Mouse (Mus musculus): ENCODE data around the gene Grid2ip. TPM values are rescaled to one million over a fixed set of nuclear protein-coding genes. Genes with fewer than 3 reads are reported as not detected.

The Grid2ip gene
- total RNA-seq (2021), result 1 to 10 TPM; 3.9 to 4.0 TPM
- long read RNA-seq, experiment 1, result 0 reads
- long read RNA-seq, experiment 2, partial matches to known transcripts, result 0 of 1 reads
- long read RNA-seq, experiment 2, other reads (novel, unspliced or antisense), result 1 of 1 reads

DNA sequence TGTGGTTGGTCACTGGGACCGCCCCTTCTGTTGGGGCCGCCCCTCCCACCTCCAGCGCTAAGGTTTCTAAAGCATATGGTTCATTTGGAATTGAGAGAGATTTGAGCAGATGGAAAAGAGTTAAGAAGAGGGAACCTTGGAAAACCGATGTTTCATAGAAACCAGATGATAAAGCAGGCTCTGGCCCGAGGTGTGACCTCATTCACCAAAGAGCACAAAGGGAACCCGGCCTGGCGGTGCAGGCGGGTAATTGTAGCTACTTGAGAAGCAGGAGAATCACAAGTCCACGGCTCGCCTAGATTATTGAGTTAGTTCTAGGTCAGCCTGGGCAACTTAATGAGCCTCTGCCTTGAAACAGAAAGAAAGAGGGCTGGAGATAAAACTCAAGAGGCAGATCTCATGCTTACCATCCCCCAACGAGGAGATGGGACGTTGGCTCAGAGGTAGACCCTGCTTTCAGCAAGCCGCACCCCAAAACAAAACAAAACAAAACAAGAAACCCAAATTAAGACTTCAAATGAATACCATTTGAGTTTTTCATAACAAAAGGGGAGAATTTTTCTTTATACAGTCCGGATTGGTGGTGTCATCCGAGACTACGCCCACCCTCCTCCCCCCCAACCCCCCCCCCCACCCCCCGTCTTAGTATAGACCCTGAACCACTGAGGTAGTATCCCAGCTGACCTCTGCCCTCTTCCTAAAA lies at the start of gene Grid2ip:
Grid2ip (plus strand) TSS at position 653 of the 703 bp plus-strand sequence.
- no peak for DNase-seq (ENCODE audit: low spot score in 2 of 2)

- DNase-seq (ENCODE audit: low spot score in 2 of 2), result no peak
These were observed 48.3 kb upstream of the Grid2ip start for GRCm38 (mm10) chr5:143308825-143309224.

DNA sequence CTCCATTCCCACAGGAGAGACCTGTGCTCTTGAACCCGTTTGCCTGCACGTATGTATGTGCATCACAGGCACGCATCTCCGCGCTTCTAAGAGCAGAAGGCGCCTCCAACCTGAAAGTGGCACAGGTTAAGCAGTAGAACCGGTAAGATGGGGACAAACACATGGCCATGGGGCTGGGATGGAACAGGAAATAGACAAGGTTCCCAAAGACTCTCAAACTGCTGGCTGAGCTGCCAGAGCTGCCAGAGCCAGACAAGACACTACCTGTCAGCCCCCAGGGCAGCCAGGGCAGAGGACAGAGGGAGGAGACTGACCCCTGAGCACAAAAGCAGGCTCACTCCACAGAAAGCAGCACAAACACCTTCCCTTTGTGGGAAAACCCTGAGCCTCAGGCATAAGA lies 47.2 kb upstream of the Grid2ip start:
- no peak for DNase-seq (ENCODE audit: low spot score in 2 of 2)

DNA sequence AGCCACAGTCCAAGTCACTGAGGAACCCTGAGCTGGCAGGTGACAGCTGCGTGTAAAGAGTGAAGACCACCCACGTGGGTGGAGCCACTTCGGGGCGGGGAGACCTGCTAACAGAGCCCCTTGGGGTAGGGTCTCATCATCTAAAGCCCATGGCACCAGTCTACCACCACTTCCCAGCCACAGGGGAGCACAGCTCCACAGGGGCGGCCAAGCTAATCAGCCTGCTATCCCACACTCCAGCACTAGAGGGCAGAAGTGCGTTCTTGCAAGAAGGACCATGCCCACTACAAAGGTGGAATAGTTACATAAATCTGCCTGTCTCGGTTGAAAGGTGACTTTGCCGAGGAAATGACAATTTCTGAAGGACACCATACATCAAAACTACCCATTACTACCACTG lies 45.3 kb upstream of the Grid2ip start:
- peak; percentile 77 to 85 for DNase-seq (ENCODE audit: low spot score in 2 of 2)

DNA sequence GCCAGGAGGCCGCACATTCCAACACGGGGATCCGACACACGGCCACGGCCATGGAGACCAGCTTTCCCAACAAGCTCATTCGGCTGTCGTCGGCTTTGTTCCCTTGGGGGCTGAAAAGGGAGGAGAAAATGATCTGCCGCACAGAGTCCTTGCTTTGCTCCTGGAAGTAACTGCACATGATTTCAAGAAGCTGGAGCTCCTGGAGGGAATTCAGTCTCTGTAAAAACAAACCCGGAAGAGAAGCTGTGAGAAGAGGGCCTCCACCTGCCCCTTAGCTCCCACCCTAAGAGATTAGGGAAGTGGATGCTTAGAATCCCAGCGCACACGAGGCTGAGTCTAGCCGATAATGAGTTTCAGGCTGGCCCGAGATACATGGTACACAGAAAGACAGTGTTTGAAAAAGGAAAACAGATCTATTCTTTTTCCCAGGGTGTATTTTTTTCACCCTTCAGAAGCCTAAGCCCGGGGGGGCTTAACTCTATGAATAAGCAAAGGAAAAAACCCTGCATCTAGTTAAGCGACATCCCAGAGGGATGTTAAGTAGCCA lies 42.9 kb upstream of the Grid2ip start:
- DNase-seq (ENCODE audit: low spot score in 2 of 2), result no peak

DNA sequence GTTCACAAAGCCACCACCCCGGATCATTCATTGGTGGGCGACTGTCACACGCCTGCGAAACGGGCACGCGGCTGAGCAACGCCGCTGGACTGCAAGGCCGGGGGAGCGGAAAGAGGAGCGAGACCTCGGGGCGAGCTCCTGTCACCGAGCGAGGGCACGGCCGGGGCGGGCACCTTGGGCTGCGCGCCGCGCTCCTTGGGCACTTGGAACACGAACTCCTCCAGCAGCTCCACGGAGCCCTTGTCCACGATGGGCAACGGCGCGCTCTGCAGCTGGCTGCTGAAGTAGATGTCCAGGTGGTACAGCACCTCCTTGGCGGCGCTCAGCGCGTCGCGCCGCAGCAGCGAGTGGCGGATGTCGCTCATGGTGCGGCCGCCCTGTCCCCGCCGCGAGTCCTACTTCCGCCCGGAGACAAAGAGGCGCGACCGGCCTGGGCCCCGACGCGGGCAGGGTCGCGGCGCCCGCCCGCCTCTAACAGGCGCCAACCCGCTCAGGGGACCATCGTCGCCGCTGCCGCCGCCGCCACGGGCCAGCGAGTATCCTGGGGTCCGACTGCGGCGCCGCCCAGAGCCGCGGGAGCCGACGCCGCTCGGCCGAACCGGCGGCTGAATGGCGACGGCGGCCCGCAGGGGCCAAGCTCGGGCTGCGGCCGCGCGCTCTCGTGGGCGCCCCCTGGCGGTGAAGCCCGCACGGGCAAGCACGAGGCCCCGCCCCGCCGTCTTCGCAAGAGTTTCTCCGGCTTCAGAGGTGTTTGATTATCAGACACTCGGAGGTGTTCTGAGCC lies 42.2 kb upstream of the Grid2ip start, which contains the start of gene E130309D02Rik:
E130309D02Rik (minus strand) TSS at position 631 of the 784 bp plus-strand sequence.
- peak; percentile 88 to 90 for DNase-seq (ENCODE audit: low spot score in 2 of 2)

- no peak for DNase-seq (ENCODE audit: low spot score in 2 of 2)
These were observed 41.6 kb upstream of the Grid2ip start for GRCm38 (mm10) chr5:143315514-143315888.

DNA sequence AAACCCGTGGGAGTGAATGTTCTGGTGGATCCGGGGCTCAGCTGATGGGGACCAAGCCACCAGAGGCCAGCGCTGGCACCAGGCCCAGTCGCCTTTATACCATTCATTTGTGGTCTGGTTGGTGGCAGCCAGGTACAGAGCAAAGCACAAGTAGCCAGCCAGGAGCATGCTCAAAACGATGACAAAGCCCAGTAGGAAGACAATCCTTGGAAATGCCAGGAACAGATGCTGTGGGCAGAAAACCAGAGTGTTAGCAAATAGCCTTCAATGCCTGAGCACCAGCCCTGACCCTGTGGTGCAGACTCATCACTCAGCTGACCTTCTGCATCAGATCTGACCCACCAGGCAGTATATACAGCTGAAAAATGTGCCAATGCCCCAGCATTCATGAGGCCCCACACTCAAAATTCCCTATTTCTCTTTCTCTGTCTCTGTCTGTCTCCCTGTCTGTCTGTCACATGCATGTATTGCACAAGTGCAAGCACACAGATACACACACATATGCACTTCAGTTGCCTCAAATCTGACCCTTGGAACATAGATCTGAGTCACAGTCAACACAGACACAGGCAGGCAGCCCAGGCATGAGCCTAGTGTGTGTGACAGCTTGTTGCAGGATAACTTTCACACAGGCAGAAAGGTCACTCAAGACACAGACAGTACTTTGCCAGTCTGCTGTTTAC lies 40.4 kb upstream of the Grid2ip start:
- no peak for DNase-seq (ENCODE audit: low spot score in 2 of 2)

GRCm38 (mm10) chr5:143317288-143317610 lies 39.9 kb upstream of the Grid2ip start:
- DNase-seq (ENCODE audit: low spot score in 2 of 2), result no peak

DNA sequence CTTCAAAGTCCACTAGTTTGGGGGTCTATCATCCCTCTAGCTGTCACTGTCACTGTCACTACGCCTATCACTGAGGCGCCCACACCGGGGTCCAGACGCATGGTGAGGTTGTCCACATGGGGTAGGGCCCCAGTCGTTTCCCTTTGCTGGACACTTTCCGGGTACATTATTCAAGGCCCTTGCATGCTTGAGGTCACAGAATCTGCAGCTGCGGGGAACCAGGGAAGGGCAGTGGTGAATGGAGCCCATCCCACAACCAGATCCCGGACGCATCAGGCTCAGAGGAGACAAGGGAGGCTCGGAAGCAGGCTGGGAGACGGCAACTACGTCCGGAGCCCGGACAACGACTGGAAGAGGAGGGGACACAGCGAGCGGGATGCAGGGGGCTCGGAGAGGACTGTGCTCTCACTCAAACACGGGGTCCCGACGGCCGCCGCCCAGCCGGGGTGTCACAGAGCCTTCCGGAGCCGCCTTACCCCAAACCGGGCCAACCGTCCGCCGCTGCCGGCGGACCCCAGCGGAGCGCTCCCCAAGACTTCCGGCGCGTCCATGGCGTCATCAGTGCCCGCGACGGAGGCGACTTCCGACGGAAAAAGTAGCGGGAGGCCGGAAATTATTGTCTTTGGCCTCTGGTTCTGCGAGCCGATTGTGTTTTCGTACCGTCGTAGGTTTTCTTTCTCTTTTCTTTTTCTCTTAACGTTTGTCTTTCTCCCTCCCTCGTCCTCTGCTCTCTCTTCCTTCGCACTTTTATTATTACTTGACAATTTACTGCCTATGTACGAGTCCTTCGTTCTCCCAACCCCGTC lies 28.2 kb upstream of the Grid2ip start, which contains the start of gene Zdhhc4:
Zdhhc4 (minus strand) TSS at position 567 of the 806 bp plus-strand sequence.
- DNase-seq (ENCODE audit: low spot score in 2 of 2), result peak; percentile 95 to 98

DNA sequence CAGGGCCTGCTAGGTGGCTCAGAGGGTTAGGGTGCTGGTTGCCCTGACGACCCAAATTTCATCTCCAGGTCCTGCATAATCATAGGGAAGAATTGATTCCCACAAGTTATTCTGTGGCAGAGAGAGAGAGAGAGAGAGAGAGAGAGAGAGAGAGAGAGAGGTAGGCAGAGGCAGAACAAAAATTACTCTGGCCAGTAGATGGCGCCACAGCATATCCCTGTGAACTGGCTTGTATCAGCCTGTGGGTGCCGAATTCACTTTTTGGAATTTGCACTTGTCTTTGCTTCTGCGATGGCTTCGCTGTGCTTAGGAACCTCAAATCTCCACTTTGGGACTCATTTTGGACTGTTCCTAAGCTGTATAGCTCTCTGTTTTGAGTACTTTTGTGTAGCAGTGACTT lies 23.3 kb upstream of the Grid2ip start:
- peak; percentile 83 to 91 for DNase-seq (ENCODE audit: low spot score in 2 of 2)

DNA sequence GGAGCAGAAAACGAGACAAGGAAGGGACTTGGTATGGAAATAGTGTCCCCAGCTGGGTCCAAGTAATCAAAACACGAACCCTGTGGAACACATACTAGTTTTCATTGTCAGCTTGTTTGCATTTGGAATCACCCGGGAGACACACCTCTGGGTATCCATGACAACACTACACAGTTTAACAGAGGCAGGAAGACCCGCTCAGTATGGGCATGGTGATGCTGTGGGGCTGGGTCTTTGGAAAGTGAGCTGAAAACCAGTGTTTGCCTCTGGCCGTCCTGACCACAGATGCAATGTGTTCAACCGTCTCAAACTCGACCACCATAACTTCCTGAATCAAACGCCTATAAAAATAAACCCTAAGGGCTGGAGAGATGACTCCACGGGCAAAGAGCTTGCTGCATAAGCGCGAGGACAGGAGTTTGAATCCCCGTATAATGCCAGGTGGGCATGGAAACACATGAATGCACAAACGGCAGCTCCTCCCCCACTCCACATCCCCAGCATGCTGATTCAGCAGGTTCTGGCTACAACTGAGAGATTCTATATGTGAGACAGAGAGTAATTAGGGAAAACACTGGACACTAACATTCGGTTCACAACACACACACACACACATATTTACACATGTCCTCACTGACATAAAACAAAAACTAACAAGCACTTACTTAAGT lies 22.6 kb upstream of the Grid2ip start:
- DNase-seq (ENCODE audit: low spot score in 2 of 2), result no peak

DNA sequence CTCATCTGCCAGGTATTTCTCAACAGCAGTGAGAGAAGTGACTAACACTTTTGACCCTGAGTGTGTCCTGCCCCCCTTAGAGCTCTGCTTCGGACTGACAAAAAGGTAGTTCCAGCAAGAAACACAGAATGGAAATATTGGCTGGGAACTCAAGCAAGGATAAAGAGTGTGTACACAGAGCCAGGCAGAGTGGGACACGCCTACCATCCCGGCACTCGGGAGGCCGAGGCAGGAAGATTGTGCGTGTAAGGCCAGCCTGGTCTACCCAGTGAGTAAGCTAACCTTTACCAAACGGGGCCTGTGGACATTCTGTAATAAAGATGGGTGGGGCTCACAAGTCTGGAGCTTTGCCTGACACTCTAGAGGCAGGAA lies 22.1 kb upstream of the Grid2ip start:
- no peak for DNase-seq (ENCODE audit: low spot score in 2 of 2)

DNA sequence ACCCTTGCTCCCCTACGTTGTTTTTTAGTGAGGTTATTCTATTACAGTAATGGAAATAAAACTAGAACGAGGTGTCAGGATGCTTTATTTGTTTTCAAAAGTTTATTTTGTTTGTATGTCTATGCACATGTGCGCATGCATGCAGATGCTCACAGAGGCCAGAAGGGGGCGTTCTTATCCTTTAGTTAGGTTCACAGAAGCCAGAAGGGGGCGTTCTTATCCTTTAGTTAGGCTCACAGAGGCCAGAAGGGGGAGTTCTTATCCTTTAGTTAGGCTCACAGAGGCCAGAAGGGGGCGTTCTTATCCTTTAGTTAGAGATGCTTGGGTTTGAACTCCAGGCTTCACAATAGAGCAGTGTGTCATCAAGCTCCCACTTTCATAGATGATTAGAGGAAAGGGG lies 20.6 kb upstream of the Grid2ip start:
- no peak for DNase-seq (ENCODE audit: low spot score in 2 of 2)

GRCm38 (mm10) chr5:143339603-143340002 lies 17.5 kb upstream of the Grid2ip start:
- no peak for DNase-seq (ENCODE audit: low spot score in 2 of 2)

GRCm38 (mm10) chr5:143346367-143346766 lies 10.8 kb upstream of the Grid2ip start:
- DNase-seq (ENCODE audit: low spot score in 2 of 2), result no peak

DNA sequence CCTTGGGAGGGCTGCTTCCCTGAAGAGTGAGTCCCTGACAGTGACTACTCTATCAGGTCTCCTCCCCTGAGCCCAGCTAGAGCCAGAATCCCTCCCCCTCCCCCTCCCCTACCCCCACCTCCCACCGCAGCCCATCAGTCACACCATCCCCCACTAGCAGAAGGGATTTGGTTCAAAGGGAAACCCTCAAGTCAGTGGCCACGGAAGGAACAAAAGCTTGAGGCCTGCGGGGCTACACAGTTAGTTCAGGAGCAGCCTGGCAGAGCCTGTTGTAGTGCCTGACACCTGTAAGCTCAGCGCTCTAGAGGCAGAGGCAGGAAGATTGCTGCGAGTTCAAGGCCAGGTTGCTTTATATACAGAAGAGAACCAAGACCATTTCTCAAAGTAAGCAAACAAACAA lies 1.1 kb upstream of the Grid2ip start:
- no peak for DNase-seq (ENCODE audit: low spot score in 2 of 2)

DNA sequence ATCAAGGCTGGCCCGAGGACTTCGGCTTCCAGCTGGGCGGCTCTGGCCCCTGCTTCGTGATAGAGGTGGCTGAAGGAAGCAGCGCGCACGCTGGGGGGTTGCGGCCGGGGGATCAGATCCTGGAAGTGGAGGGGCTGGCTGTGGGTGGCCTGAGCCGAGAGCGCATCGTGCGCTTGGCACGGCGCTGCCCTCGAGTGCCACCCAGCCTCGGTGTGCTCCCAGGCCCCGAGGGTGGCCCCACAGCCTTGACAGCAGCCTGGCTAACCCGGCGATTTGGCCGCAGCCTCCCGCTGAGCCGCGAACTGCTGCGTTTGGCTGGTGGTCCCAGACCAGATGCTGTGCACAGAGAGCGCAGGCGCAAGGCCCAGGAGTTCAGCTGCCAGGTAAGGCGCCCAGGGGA lies 426 bp downstream of the Grid2ip start:
- DNase-seq (ENCODE audit: low spot score in 2 of 2), result no peak

- no peak for DNase-seq (ENCODE audit: low spot score in 2 of 2)
These were observed 2.1 kb downstream of the Grid2ip start for GRCm38 (mm10) chr5:143359263-143359662.

DNA sequence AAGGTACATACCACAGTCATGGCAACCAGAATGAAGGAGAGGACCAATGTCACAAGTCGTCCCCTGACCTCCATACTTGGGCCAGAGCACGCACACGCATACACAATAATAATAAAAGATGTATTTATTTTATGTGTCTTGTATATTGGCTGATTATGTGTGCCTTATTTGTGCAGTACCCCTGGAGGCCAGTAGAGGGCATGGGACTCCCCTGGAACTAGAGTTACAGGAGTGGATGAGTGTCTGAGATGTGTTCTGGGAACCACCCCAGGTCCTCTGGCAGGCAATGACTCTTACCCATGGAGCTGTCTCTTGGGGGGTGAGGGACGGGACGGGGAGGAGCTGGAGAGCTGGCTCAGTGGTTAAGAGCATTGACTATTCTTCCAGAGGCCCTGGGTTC lies 2.9 kb downstream of the Grid2ip start:
- no peak for DNase-seq (ENCODE audit: low spot score in 2 of 2)

All from left cerebral cortex, adult 18-20 months (tissue).